Mouse (Mus musculus): ENCODE measurements around the gene Fntb. TPM values are rescaled to one million over a fixed set of nuclear protein-coding genes. Genes with fewer than 3 reads are reported as not detected.
A peak's percentile ranks its signal among the peaks of the same experiment; 100 is the strongest.

The Fntb gene
- polyA plus RNA-seq, 1 experiment = 32.4 TPM

- TF ChIP-seq CTCF (IDR thresholded peaks at IDR 0.05; ENCODE audit: extremely low read depth, insufficient read depth, low read length) (no peak), POLR2A (IDR thresholded peaks at IDR 0.05; ENCODE audit: extremely low read depth, insufficient read depth, low read length) (no peak)
These were observed 167.3 kb downstream of the Fntb start for GRCm38 (mm10) chr12:76932688-76933060.

GRCm38 (mm10) chr12:76934438-76934837 lies 169.0 kb downstream of the Fntb start:
- no peaks in the 10 kb centered on the region for H3K4me1 ChIP-seq (ENCODE audit: control insufficient read depth, insufficient read depth, low read length)
- H3K27ac ChIP-seq (ENCODE audit: insufficient read depth, low read length) = no peak overlapping the region
- no peak overlapping the region for H3K4me3 ChIP-seq (ENCODE audit: insufficient read depth, low read length)
- TF ChIP-seq POLR2A (IDR thresholded peaks at IDR 0.05; ENCODE audit: extremely low read depth, insufficient read depth, low read length) (no peak), CTCF (IDR thresholded peaks at IDR 0.05; ENCODE audit: extremely low read depth, insufficient read depth, low read length) (no peak)

More at GRCm38 (mm10) chr12:76932688-76933060, 167.3 kb downstream of the Fntb start:
- Histone ChIP-seq H3K27ac (ENCODE audit: insufficient read depth, low read length) (0 out of 2 replicates have a peak overlapping the region, but pooled peaks have one; percentile 47), H3K4me1 (ENCODE audit: control insufficient read depth, insufficient read depth, low read length) (no peaks in the 10 kb centered on the region), H3K4me3 (ENCODE audit: insufficient read depth, low read length) (no peak overlapping the region)

- Histone ChIP-seq H3K27ac (ENCODE audit: insufficient read depth, low read length) (no peak overlapping the region), H3K4me1 (ENCODE audit: control insufficient read depth, insufficient read depth, low read length) (no peaks in the 10 kb centered on the region), H3K4me3 (ENCODE audit: insufficient read depth, low read length) (no peak overlapping the region)
- TF ChIP-seq CTCF (IDR thresholded peaks at IDR 0.05; ENCODE audit: extremely low read depth, insufficient read depth, low read length) (no peak), POLR2A (IDR thresholded peaks at IDR 0.05; ENCODE audit: extremely low read depth, insufficient read depth, low read length) (no peak)
These were observed 170.8 kb downstream of the Fntb start for GRCm38 (mm10) chr12:76936211-76936610.

- Histone ChIP-seq H3K27ac (ENCODE audit: insufficient read depth, low read length) (no peak overlapping the region), H3K4me3 (ENCODE audit: insufficient read depth, low read length) (no peak overlapping the region), H3K4me1 (ENCODE audit: control insufficient read depth, insufficient read depth, low read length) (peaks cover 5% of the 10 kb centered on the region)
- no peak for TF ChIP-seq POLR2A (IDR thresholded peaks at IDR 0.05; ENCODE audit: extremely low read depth, insufficient read depth, low read length)
- TF ChIP-seq CTCF (IDR thresholded peaks at IDR 0.05; ENCODE audit: extremely low read depth, insufficient read depth, low read length) = no peak
These were observed 172.6 kb downstream of the Fntb start for GRCm38 (mm10) chr12:76938013-76938412.

- TF ChIP-seq POLR2A (IDR thresholded peaks at IDR 0.05; ENCODE audit: extremely low read depth, insufficient read depth, low read length) = no peak
- no peak for TF ChIP-seq CTCF (IDR thresholded peaks at IDR 0.05; ENCODE audit: extremely low read depth, insufficient read depth, low read length)
- Histone ChIP-seq H3K4me1 (ENCODE audit: control insufficient read depth, insufficient read depth, low read length) (peaks cover 6% of the 10 kb centered on the region), H3K27ac (ENCODE audit: insufficient read depth, low read length) (no peak overlapping the region), H3K4me3 (ENCODE audit: insufficient read depth, low read length) (no peak overlapping the region)
These were observed 176.1 kb downstream of the Fntb start for GRCm38 (mm10) chr12:76941524-76941923.

- H3K27ac ChIP-seq (ENCODE audit: insufficient read depth, low read length) = no peak overlapping the region
- peaks cover 6% of the 10 kb centered on the region for H3K4me1 ChIP-seq (ENCODE audit: control insufficient read depth, insufficient read depth, low read length)
- TF ChIP-seq POLR2A (IDR thresholded peaks at IDR 0.05; ENCODE audit: extremely low read depth, insufficient read depth, low read length) (no peak), CTCF (IDR thresholded peaks at IDR 0.05; ENCODE audit: extremely low read depth, insufficient read depth, low read length) (no peak)
- no peak overlapping the region for H3K4me3 ChIP-seq (ENCODE audit: insufficient read depth, low read length)
These were observed 177.1 kb downstream of the Fntb start for GRCm38 (mm10) chr12:76942476-76942875.

- Histone ChIP-seq H3K4me1 (ENCODE audit: control insufficient read depth, insufficient read depth, low read length) (peaks cover 6% of the 10 kb centered on the region), H3K4me3 (ENCODE audit: insufficient read depth, low read length) (no peak overlapping the region), H3K27ac (ENCODE audit: insufficient read depth, low read length) (no peak overlapping the region)
- TF ChIP-seq POLR2A (IDR thresholded peaks at IDR 0.05; ENCODE audit: extremely low read depth, insufficient read depth, low read length) (no peak), CTCF (IDR thresholded peaks at IDR 0.05; ENCODE audit: extremely low read depth, insufficient read depth, low read length) (no peak)
These were observed 177.7 kb downstream of the Fntb start for GRCm38 (mm10) chr12:76943046-76943445.

- peaks cover 6% of the 10 kb centered on the region for H3K4me1 ChIP-seq (ENCODE audit: control insufficient read depth, insufficient read depth, low read length)
- no peak overlapping the region for H3K27ac ChIP-seq (ENCODE audit: insufficient read depth, low read length)
- H3K4me3 ChIP-seq (ENCODE audit: insufficient read depth, low read length) = no peak overlapping the region
- TF ChIP-seq POLR2A (IDR thresholded peaks at IDR 0.05; ENCODE audit: extremely low read depth, insufficient read depth, low read length) = no peak
- TF ChIP-seq CTCF (IDR thresholded peaks at IDR 0.05; ENCODE audit: extremely low read depth, insufficient read depth, low read length) = no peak
These were observed 178.1 kb downstream of the Fntb start for GRCm38 (mm10) chr12:76943466-76943865.

GRCm38 (mm10) chr12:76947487-76947886 lies 182.1 kb downstream of the Fntb start:
- Histone ChIP-seq H3K4me1 (ENCODE audit: control insufficient read depth, insufficient read depth, low read length) (peaks cover 5% of the 10 kb centered on the region), H3K4me3 (ENCODE audit: insufficient read depth, low read length) (no peak overlapping the region), H3K27ac (ENCODE audit: insufficient read depth, low read length) (no peak overlapping the region)
- no peak for TF ChIP-seq CTCF (IDR thresholded peaks at IDR 0.05; ENCODE audit: extremely low read depth, insufficient read depth, low read length)
- TF ChIP-seq POLR2A (IDR thresholded peaks at IDR 0.05; ENCODE audit: extremely low read depth, insufficient read depth, low read length) = no peak

- no peak overlapping the region for H3K27ac ChIP-seq (ENCODE audit: insufficient read depth, low read length)
- TF ChIP-seq CTCF (IDR thresholded peaks at IDR 0.05; ENCODE audit: extremely low read depth, insufficient read depth, low read length) (no peak), POLR2A (IDR thresholded peaks at IDR 0.05; ENCODE audit: extremely low read depth, insufficient read depth, low read length) (no peak)
- no peak overlapping the region for H3K4me3 ChIP-seq (ENCODE audit: insufficient read depth, low read length)
- H3K4me1 ChIP-seq (ENCODE audit: control insufficient read depth, insufficient read depth, low read length) = no peaks in the 10 kb centered on the region
These were observed 182.8 kb downstream of the Fntb start for GRCm38 (mm10) chr12:76948185-76948584.
